Mouse (Mus musculus) frontal cortex, adult 2 months (tissue): ENCODE measurements at regions not wholly inside any gene's neighbourhood (a gene's known extent, or its start where the extent isn't known, plus 50 kb on each side); places are given as distances from the start of the nearest gene placed in this dataset.

Source experiments
- DNase-seq, 2 experiments: peaks; one replicate each; pipeline ENCODE4 v3.0.0; 2022; ENCODE audit warnings: low spot score in 1 of 2; ENCODE audit errors: extremely low spot score in 1 of 2

DNA sequence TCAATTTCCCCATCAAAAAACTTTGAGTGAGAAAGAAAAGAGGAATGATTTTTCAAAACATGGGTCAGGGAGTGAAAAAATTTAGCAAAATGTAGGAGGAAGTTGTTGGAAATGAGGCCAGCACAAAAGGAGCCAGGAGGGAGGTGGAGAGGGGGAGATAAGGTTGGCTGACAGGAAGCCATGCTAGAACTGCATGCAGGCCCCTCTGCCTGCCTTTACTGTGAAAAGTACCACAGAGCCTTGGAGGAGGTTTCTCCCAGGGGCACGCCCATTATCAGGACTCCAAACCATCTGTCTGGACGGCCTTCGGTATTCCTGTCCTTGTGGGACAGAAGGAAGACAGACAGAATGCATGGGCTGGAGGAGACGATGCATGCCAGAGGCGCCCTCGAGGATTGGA, 183.3 kb upstream of the Gm15217 start:
- DNase-seq, result no peak

DNA sequence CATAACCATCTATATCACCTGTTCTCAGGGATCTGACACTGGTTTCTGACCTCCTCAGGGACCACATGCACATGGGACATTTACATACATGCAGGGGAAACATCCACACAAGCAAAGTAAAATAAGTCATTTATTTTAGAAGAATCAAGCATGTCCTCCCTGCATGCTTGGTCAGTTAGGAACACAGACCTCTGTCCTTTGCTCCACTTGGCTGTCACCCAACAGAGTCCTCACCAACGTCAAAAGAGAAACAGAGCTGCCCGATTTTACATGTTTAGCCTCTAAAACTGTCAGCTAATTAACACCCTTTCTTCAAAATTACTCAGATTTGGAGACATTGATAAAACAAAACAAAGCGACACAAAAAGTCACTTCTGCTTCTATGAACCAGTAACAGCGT, 176.4 kb upstream of the Gm15217 start:
- no peak for DNase-seq

- no peak for DNase-seq
Observed at GRCm38 (mm10) chr14:46220483-46220882, 158.7 kb upstream of the Gm15217 start.

- no peak for DNase-seq
Observed at GRCm38 (mm10) chr14:46221897-46222669, 157.1 kb upstream of the Gm15217 start.

DNA sequence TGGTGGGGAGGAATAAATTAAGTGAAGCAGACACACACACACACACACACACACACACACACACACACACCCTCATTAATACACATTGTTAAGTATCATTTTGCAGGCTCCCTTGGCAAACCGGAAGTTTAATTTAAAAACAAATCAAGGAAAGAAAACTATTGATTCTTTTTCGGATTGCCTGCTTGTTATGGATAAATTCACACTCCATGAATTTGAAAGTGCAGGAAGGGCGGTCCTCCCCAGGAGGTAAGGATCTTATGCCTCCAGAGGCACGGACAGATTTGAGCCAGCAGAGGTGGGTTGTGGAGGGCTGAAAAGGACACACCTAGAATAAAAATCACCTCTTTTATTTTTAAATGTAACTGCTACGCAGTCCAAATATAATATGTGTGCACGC, 156.2 kb upstream of the Gm15217 start:
- DNase-seq, result no peak

GRCm38 (mm10) chr14:46224421-46224950, 154.7 kb upstream of the Gm15217 start:
- no peak for DNase-seq

GRCm38 (mm10) chr14:46225851-46226608, 153.2 kb upstream of the Gm15217 start:
- no peak for DNase-seq

GRCm38 (mm10) chr14:46234040-46234439, 145.2 kb upstream of the Gm15217 start:
- DNase-seq, result no peak

GRCm38 (mm10) chr14:46234835-46235234, 144.4 kb upstream of the Gm15217 start:
- DNase-seq, result no peak

- no peak for DNase-seq
Observed at GRCm38 (mm10) chr14:46240046-46240800, 139.0 kb upstream of the Gm15217 start.

GRCm38 (mm10) chr14:46240896-46241295, 138.3 kb upstream of the Gm15217 start:
- no peak for DNase-seq

- no peak for DNase-seq
Observed at GRCm38 (mm10) chr14:46247491-46248484, 131.4 kb upstream of the Gm15217 start.

GRCm38 (mm10) chr14:46249141-46249540, 130.1 kb upstream of the Gm15217 start:
- DNase-seq, result no peak

- DNase-seq, result no peak
Observed at GRCm38 (mm10) chr14:46255261-46255660, 124.0 kb upstream of the Gm15217 start.

- no peak for DNase-seq
Observed at GRCm38 (mm10) chr14:46256336-46256735, 122.9 kb upstream of the Gm15217 start.

DNA sequence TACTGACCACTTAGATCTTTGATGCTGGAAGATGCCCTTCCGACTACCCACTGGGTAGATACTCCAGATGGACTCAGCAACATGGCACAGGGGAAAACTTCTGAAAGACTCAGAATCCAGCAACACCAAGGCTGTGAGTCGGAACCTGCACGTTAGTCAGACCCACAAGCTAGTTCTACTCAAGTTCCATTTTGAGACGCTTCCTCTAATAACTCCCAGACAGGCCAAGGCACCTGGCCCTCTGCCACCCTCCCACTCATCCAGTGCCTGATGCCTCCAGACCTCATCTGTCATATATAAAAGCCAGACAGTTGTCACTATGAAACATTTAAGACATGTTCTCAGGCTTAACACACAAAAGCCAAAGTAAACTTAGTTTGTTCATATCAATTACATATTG, 121.9 kb upstream of the Gm15217 start:
- DNase-seq, result no peak

GRCm38 (mm10) chr14:46258551-46258950, 120.7 kb upstream of the Gm15217 start:
- DNase-seq, result no peak

DNA sequence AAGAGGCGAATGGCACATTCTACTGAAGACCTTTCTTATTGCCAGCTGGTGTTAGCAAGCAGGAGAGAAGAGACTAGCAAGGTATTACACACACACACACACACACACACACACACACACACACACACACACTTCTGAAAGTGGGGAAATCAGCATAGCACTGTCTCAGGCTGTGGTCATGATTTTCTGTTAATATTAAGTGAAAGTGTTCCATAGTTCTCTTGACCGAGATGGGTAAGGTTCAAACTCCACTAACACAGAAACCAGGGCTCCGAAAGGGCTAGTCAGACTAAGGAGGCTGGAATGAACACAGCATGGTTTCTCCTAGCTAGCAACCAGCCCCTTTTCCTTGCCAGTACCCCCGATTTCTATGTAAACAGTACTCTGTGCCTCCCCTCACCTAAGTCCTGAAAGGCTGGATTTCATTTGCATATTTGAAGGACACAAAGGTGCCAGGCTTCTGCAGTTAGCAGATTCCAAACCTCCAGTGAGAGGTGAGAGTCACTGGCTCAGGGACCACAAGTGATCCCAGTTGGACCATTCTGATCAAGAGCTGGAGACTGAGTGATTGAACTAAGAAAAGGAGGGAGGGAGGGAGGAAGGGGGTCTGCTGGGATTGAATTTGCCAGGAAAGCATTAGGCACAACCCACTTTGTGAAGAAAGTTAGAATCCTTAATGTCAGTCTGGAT, 118.8 kb upstream of the Gm15217 start:
- DNase-seq, result no peak

GRCm38 (mm10) chr14:46275455-46275854, 103.8 kb upstream of the Gm15217 start:
- DNase-seq, result no peak
